Mouse (Mus musculus) gastrocnemius, adult 2 months (tissue): ENCODE data around the gene Fgfr2. TPM values are rescaled to one million over a fixed set of nuclear protein-coding genes. Genes with fewer than 3 reads are reported as not detected.

Experiments
- DNase-seq: peaks from one replicate; pipeline ENCODE4 v3.0.0; 2022
- H3K27ac ChIP-seq: fragments of 200-600 bp; 2 replicates; pipeline ENCODE4 v1.8.1; 2022; ENCODE audit warnings: mild to moderate bottlenecking
- H3K4me3 ChIP-seq: fragments of 200-600 bp; 2 replicates; pipeline ENCODE4 v1.8.1; 2022; ENCODE audit warnings: mild to moderate bottlenecking, moderate library complexity
- CTCF ChIP-seq: fragments of 200-600 bp; IDR thresholded peaks from 2 replicates; pipeline ENCODE4 v1.8.1; 2022; ENCODE audit warnings: antibody characterized with exemption, mild to moderate bottlenecking, moderate library complexity
- intact Hi-C: fragments of 180-260 bp; cut with DNase I; formaldehyde crosslinking; loops from one replicate; pipeline ENCODE4 v1.15.1; 2025
- total RNA-seq, 2 experiments: library from RNA; stranded (reverse); gene quantifications; 2 replicates each; pipeline ENCODE4 v1.2.3; 2021

The Fgfr2 gene
- total RNA-seq, 2 experiments from 2014 or later = 0.15 to 0.33 TPM

- Histone ChIP-seq H3K27ac (no peak overlapping the region), H3K4me3 (no peak overlapping the region)
- TF ChIP-seq CTCF = no peak
- DNase-seq = no peak
- intact Hi-C loops = no loop called here
These were observed 298.7 kb downstream of the Fgfr2 start for GRCm38 (mm10) chr7:132824346-132825022.

DNA sequence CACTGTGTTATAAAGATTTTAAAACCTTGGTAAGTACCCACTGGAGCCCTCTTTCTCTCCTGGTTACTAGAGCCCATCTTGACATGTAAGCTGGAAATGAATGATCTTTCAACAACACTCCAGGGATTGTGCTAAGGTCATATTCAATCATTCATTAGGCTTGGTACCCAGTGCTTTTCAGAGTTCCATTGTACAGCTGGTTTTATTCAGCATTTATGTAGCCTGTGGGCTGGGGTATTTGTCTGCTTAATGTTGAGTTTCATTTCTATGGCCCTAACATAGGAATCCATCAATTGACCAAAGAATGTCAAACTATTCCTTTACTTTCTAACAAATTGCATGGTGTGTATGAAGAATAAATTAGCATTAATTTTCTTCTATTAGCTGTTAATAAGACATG, 299.3 kb downstream of the Fgfr2 start:
- no peak for TF ChIP-seq CTCF

GRCm38 (mm10) chr7:132820692-132821091, 302.5 kb downstream of the Fgfr2 start:
- H3K4me3 ChIP-seq = no peak overlapping the region
- intact Hi-C loops = no loop called here
- DNase-seq = no peak
- no peak overlapping the region for H3K27ac ChIP-seq
- no peak for TF ChIP-seq CTCF

More for the DNA sequence above, 299.3 kb downstream of the Fgfr2 start:
- intact Hi-C loops = no loop called here
- H3K27ac ChIP-seq = no peak overlapping the region
- no peak overlapping the region for H3K4me3 ChIP-seq
- DNase-seq = no peak

DNA sequence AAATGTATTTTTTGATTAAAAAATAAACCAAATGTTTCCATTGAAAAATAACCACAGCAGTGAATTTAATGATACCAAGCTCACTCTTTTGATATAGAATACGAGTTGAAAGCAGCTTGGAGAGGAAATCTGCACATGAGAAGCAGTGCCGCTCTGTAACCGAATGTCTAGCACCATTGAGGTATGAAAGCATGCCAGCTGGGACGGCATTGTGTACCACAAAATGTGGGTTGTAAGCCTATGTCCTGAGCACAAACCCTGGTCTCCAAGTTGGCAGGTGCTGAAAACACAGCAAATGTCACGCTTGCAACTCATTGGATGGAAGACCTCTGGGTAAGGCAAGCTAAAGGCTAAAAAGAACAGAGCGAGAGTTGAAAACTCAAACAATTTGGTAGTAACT, 306.1 kb downstream of the Fgfr2 start:
- DNase-seq = no peak
- intact Hi-C loops = loop anchor here (5.0 to 10.0 kb wide), 2 partner anchors 75 to 242 kb away; partner anchors contain the start of gene Oat
- H3K27ac ChIP-seq = no peak overlapping the region
- TF ChIP-seq CTCF = no peak
- no peak overlapping the region for H3K4me3 ChIP-seq

GRCm38 (mm10) chr7:132816528-132816927, 306.6 kb downstream of the Fgfr2 start:
- Histone ChIP-seq H3K4me3 (no peak overlapping the region), H3K27ac (no peak overlapping the region)
- no peak for TF ChIP-seq CTCF
- DNase-seq = no peak
- intact Hi-C loops = loop anchor here (5.0 to 10.0 kb wide), 2 partner anchors 76 to 242 kb away; partner anchors contain the start of gene Oat

DNA sequence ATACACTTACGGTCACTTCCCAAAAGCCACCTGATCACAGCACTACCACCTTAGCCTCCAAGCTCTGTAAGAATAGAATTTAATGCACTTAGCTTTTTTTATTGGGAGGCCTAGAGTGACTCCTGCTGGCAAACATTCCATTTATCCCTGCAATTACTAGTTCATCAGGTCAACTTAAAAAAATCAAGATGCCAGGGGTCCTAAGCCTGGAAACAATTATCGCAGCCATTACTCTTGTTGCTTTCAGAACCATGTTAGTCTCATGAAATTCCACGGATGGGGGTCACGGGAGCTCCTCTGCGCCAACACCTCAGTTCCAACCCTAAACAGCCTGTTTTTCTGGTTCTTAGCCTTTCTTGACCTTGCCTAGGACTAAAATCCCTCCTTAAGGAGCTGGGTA, 308.1 kb downstream of the Fgfr2 start:
- peak; percentile 30 for TF ChIP-seq CTCF
- intact Hi-C loops = loop anchor here (5.0 to 10.0 kb wide), 2 partner anchors 77 to 240 kb away; partner anchors contain the start of gene Oat
- Histone ChIP-seq H3K27ac (no peak overlapping the region), H3K4me3 (no peak overlapping the region)
- DNase-seq = no peak

DNA sequence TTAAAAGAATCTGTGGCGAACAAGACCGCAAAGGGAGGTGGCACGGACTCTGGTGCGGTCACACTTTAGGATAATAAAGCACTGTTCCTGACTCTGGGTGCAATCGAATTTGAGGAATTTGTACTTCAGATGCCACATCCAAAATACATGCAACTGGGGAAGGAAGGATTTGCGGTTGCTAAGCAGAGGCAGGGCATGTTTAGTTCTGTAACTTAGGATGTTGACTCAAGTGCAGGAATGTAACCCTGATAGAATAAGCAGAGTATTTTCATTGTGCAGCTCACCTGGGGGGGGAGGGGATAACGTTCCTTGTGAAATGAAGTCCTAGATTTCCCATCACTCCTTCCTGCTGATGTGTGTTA, 309.1 kb downstream of the Fgfr2 start:
- intact Hi-C loops = loop anchor here (5.0 to 10.0 kb wide), 4 partner anchors 37 to 239 kb away; partner anchors contain the start of genes Eef1akmt2 and Oat
- TF ChIP-seq CTCF = no peak

GRCm38 (mm10) chr7:132813416-132814088, 309.6 kb downstream of the Fgfr2 start, which contains the start of gene Fam53b:
Gene Fam53b, minus strand, starts transcription at chr7:132813886.
- H3K27ac ChIP-seq = peak within 1 kb of the TSS; percentile 98
- intact Hi-C loops = loop anchor here (1.0 to 10.0 kb wide), 5 partner anchors 36 to 239 kb away; partner anchors contain the start of genes Eef1akmt2 and Oat
- peak within 1 kb of the TSS; percentile 85 for H3K4me3 ChIP-seq
- DNase-seq = peak; percentile 87
- peak; percentile 43 for TF ChIP-seq CTCF

More for the DNA sequence above, 309.1 kb downstream of the Fgfr2 start:
- Histone ChIP-seq H3K27ac (peak overlapping the region; percentile 98), H3K4me3 (peak overlapping the region; percentile 85)
- DNase-seq = no peak

DNA sequence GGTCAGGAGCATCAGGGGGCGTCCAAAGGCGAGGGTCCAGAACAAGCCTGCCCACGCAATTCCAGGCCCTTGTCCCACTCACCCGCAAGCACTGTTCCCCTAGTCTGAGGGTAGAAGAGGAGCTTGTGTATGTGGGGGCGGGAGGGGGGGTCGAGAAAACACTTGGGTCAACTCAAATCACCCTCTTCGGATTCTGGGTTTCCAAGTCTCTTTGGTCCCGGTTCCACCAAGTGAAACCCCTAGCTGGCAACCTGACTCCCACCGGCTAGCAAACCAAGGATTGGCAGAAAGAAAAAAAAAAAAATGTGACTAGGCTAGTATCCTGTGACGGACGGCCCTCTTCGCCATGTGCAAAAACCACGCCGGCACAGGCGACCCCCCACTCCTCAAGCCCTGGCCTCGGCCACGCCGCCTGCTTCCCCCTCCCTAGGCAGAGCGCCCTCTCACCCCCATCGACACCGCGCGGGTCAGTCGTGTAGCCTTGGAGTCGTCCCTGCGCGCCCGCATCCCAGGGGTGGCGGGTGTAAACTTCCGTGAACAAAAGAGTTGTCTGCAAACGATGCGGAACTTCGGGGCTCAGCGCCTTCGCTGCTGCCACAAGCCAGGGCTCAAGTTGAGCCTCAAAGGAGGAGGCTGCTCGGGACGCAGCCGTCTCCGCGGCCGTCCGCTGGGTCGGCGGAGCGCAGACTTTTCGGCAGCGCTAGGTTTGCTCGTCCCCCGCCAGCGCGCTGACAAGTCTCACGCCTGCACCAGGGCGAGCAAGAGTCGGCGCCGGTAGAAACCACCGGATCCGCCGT, 310.3 kb downstream of the Fgfr2 start:
- no peak for TF ChIP-seq CTCF
- Histone ChIP-seq H3K27ac (peak overlapping the region; percentile 98), H3K4me3 (peak overlapping the region; percentile 85)
- DNase-seq = peak; percentile 78
- intact Hi-C loops = loop anchor here (1.0 to 10.0 kb wide), 5 partner anchors 36 to 238 kb away; partner anchors contain the start of genes Eef1akmt2 and Oat

DNA sequence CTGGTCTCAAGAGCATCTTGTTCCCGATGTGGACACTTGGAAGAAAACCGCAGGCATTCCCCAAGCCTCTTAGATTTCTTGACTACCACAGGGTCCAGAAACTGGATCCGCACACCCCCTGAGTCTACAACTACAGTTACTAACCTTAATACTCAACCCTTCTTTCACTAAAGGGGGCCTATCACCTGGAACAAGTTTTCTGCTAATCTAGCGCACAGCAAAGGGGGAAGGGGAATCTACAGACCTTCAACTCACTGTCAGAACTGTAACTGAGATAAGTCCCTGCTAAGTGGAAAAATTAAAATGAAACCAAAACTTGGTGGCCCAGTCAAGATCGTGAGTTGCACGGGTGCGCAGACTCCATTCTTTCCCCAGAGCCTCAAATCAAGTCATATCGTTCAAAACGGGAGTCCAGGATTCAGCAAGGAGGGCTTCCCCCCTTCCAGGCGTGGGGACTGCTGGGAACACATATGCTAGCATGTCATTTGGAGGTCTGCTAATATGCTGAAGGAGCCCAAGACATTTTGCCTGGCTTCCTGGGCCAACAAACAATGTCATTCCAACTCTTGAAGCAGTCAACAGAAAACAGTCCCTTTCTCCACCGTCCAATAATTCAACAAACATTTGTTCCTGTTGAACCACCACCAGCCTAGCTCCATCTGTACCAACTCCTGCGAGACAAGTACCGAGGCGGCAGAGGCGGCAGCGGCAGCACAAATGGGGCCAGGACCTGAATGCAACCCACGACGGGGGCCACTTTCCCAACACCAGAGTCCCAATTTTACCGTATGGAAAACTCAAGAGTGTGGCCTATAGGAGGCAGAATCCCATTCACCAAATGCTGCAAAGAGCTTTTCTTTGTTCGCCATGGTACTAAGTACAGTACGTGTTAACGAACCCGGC, 311.2 kb downstream of the Fgfr2 start:
- DNase-seq = peak; percentile 56

GRCm38 (mm10) chr7:132810879-132811278, 312.3 kb downstream of the Fgfr2 start:
- intact Hi-C loops = loop anchor here (1.0 to 10.0 kb wide), 6 partner anchors 34 to 236 kb away; partner anchors contain the start of genes Eef1akmt2 and Oat
- DNase-seq = peak; percentile 95
- H3K27ac ChIP-seq = peak overlapping the region; percentile 98
- TF ChIP-seq CTCF = peak; percentile 97
- peak overlapping the region; percentile 85 for H3K4me3 ChIP-seq

More for the DNA sequence above, 311.2 kb downstream of the Fgfr2 start:
- intact Hi-C loops = loop anchor here (1.0 to 10.0 kb wide), 6 partner anchors 35 to 237 kb away; partner anchors contain the start of genes Eef1akmt2 and Oat
- peak overlapping the region; percentile 85 for H3K4me3 ChIP-seq
- H3K27ac ChIP-seq = peak overlapping the region; percentile 98
- no peak for TF ChIP-seq CTCF
